Mouse (Mus musculus): ENCODE data around the gene Kif6. TPM values are rescaled to one million over a fixed set of nuclear protein-coding genes. Genes with fewer than 3 reads are reported as not detected.
A peak's percentile ranks its signal among the peaks of the same experiment; 100 is the strongest.

Gene Kif6
- polyA plus RNA-seq, 1 experiment = 1.7 TPM

GRCm38 (mm10) chr17:49693206-49693605 lies 78.3 kb downstream of the Kif6 start:
- TF ChIP-seq CTCF (IDR thresholded peaks at IDR 0.05; ENCODE audit: borderline replicate concordance, insufficient read depth, low read depth, low read length) = no peak
- no peak for TF ChIP-seq POLR2A (IDR thresholded peaks at IDR 0.05; ENCODE audit: borderline replicate concordance, insufficient read depth, low read length)
- H3K27ac ChIP-seq (ENCODE audit: insufficient read depth, low read length) = no peak overlapping the region
- no peak for DNase-seq
- H3K4me1 ChIP-seq (ENCODE audit: control insufficient read depth, insufficient read depth, low read length) = no peaks in the 10 kb centered on the region
- no peaks in the 10 kb centered on the region for H3K27me3 ChIP-seq (ENCODE audit: control insufficient read depth, insufficient read depth, low read length)
- WGBS = 82% methylated on average over 5 of the region's 5 CpGs
- no peak overlapping the region for H3K4me3 ChIP-seq (replicated peaks; ENCODE audit: insufficient read depth, low read depth, low read length)

- no peak overlapping the region for H3K4me3 ChIP-seq (replicated peaks; ENCODE audit: insufficient read depth, low read depth, low read length)
- H3K27me3 ChIP-seq (ENCODE audit: control insufficient read depth, insufficient read depth, low read length) = no peaks in the 10 kb centered on the region
- TF ChIP-seq POLR2A (IDR thresholded peaks at IDR 0.05; ENCODE audit: borderline replicate concordance, insufficient read depth, low read length) (no peak), CTCF (IDR thresholded peaks at IDR 0.05; ENCODE audit: borderline replicate concordance, insufficient read depth, low read depth, low read length) (no peak)
- no peak for DNase-seq
- WGBS = 75% methylated on average over 5 of the region's 5 CpGs
- no peak overlapping the region for H3K27ac ChIP-seq (ENCODE audit: insufficient read depth, low read length)
- no peaks in the 10 kb centered on the region for H3K4me1 ChIP-seq (ENCODE audit: control insufficient read depth, insufficient read depth, low read length)
Measured at GRCm38 (mm10) chr17:49697220-49697619, 82.3 kb downstream of the Kif6 start.

GRCm38 (mm10) chr17:49703492-49704249 lies 88.7 kb downstream of the Kif6 start:
- Histone ChIP-seq H3K27ac (ENCODE audit: insufficient read depth, low read length) (no peak overlapping the region), H3K4me3 (replicated peaks; ENCODE audit: insufficient read depth, low read depth, low read length) (no peak overlapping the region), H3K4me1 (ENCODE audit: control insufficient read depth, insufficient read depth, low read length) (no peaks in the 10 kb centered on the region), H3K27me3 (ENCODE audit: control insufficient read depth, insufficient read depth, low read length) (no peaks in the 10 kb centered on the region)
- peak; percentile 13 to 53 for DNase-seq
- TF ChIP-seq POLR2A (IDR thresholded peaks at IDR 0.05; ENCODE audit: borderline replicate concordance, insufficient read depth, low read length) = no peak
- TF ChIP-seq CTCF (IDR thresholded peaks at IDR 0.05; ENCODE audit: borderline replicate concordance, insufficient read depth, low read depth, low read length) = no peak
- WGBS = 26% methylated on average over 12 of the region's 12 CpGs

GRCm38 (mm10) chr17:49709192-49709591 lies 94.3 kb downstream of the Kif6 start:
- no peak for DNase-seq
- WGBS = 89% methylated on average over 2 of the region's 2 CpGs
- no peaks in the 10 kb centered on the region for H3K27me3 ChIP-seq (ENCODE audit: control insufficient read depth, insufficient read depth, low read length)
- H3K27ac ChIP-seq (ENCODE audit: insufficient read depth, low read length) = no peak overlapping the region
- no peak overlapping the region for H3K4me3 ChIP-seq (replicated peaks; ENCODE audit: insufficient read depth, low read depth, low read length)
- no peak for TF ChIP-seq CTCF (IDR thresholded peaks at IDR 0.05; ENCODE audit: borderline replicate concordance, insufficient read depth, low read depth, low read length)
- no peak for TF ChIP-seq POLR2A (IDR thresholded peaks at IDR 0.05; ENCODE audit: borderline replicate concordance, insufficient read depth, low read length)
- H3K4me1 ChIP-seq (ENCODE audit: control insufficient read depth, insufficient read depth, low read length) = no peaks in the 10 kb centered on the region

GRCm38 (mm10) chr17:49710101-49710630 lies 95.2 kb downstream of the Kif6 start:
- H3K27me3 ChIP-seq (ENCODE audit: control insufficient read depth, insufficient read depth, low read length) = no peaks in the 10 kb centered on the region
- no peak overlapping the region for H3K27ac ChIP-seq (ENCODE audit: insufficient read depth, low read length)
- WGBS = 76% methylated on average over 5 of the region's 5 CpGs
- no peak for TF ChIP-seq CTCF (IDR thresholded peaks at IDR 0.05; ENCODE audit: borderline replicate concordance, insufficient read depth, low read depth, low read length)
- TF ChIP-seq POLR2A (IDR thresholded peaks at IDR 0.05; ENCODE audit: borderline replicate concordance, insufficient read depth, low read length) = no peak
- H3K4me1 ChIP-seq (ENCODE audit: control insufficient read depth, insufficient read depth, low read length) = no peaks in the 10 kb centered on the region
- DNase-seq = no peak
- H3K4me3 ChIP-seq (replicated peaks; ENCODE audit: insufficient read depth, low read depth, low read length) = no peak overlapping the region

- TF ChIP-seq CTCF (IDR thresholded peaks at IDR 0.05; ENCODE audit: borderline replicate concordance, insufficient read depth, low read depth, low read length) = no peak
- TF ChIP-seq POLR2A (IDR thresholded peaks at IDR 0.05; ENCODE audit: borderline replicate concordance, insufficient read depth, low read length) = no peak
- H3K4me1 ChIP-seq (ENCODE audit: control insufficient read depth, insufficient read depth, low read length) = no peaks in the 10 kb centered on the region
- WGBS = 100% methylated on average over 2 of the region's 2 CpGs
- no peaks in the 10 kb centered on the region; the same call in 1 of the 2 replicates for H3K27me3 ChIP-seq (ENCODE audit: control insufficient read depth, insufficient read depth, low read length)
- no peak overlapping the region for H3K27ac ChIP-seq (ENCODE audit: insufficient read depth, low read length)
- no peak for DNase-seq
- H3K4me3 ChIP-seq (replicated peaks; ENCODE audit: insufficient read depth, low read depth, low read length) = no peak overlapping the region
Measured at GRCm38 (mm10) chr17:49726206-49726605, 111.3 kb downstream of the Kif6 start.

- 93% methylated on average over 4 of the region's 4 CpGs for WGBS
- Histone ChIP-seq H3K4me3 (replicated peaks; ENCODE audit: insufficient read depth, low read depth, low read length) (no peak overlapping the region), H3K27ac (ENCODE audit: insufficient read depth, low read length) (no peak overlapping the region), H3K27me3 (ENCODE audit: control insufficient read depth, insufficient read depth, low read length) (no peaks in the 10 kb centered on the region; the same call in 1 of the 2 replicates), H3K4me1 (ENCODE audit: control insufficient read depth, insufficient read depth, low read length) (no peaks in the 10 kb centered on the region)
- TF ChIP-seq CTCF (IDR thresholded peaks at IDR 0.05; ENCODE audit: borderline replicate concordance, insufficient read depth, low read depth, low read length) (no peak), POLR2A (IDR thresholded peaks at IDR 0.05; ENCODE audit: borderline replicate concordance, insufficient read depth, low read length) (no peak)
- no peak for DNase-seq
Measured at GRCm38 (mm10) chr17:49726976-49727375, 112.0 kb downstream of the Kif6 start.

Data from cerebellum, adult 2 months (tissue).